Mouse (Mus musculus): ENCODE data around the gene Rbfox1. TPM values are rescaled to one million over a fixed set of nuclear protein-coding genes. Genes with fewer than 3 reads are reported as not detected.

Gene Rbfox1
- polyA plus RNA-seq, 1 experiment from 2014 or later = 2.2 TPM

GRCm38 (mm10) chr16:5898330-5898729 is 13.2 kb downstream of the Rbfox1 start:
- Histone ChIP-seq H3K27me3 (replicated peaks) (no peaks in the 10 kb centered on the region), H3K9ac (no peak overlapping the region), H3K4me3 (no peak overlapping the region), H3K4me1 (replicated peaks) (no peaks in the 10 kb centered on the region), H3K4me2 (no peak overlapping the region), H3K27ac (ENCODE audit: poor library complexity, severe bottlenecking) (no peak overlapping the region), H3K36me3 (no peaks in the 10 kb centered on the region), H3K9me3 (replicated peaks) (no peaks in the 10 kb centered on the region)
- ATAC-seq (ENCODE audit: insufficient number of reproducible peaks, low FRiP score) = no peak
- WGBS = 56% methylated on average over 2 of the region's 2 CpGs

- no peak for ATAC-seq (ENCODE audit: insufficient number of reproducible peaks, low FRiP score)
- H3K4me1 ChIP-seq (replicated peaks) = peaks cover 4% of the 10 kb centered on the region; the same call in 1 of the 2 replicates
- H3K27me3 ChIP-seq (replicated peaks) = no peaks in the 10 kb centered on the region
- H3K27ac ChIP-seq (ENCODE audit: poor library complexity, severe bottlenecking) = no peak overlapping the region
- 64% methylated on average over 5 of the region's 5 CpGs for WGBS
- H3K4me3 ChIP-seq = no peak overlapping the region
- no peak overlapping the region for H3K9ac ChIP-seq
- H3K4me2 ChIP-seq = no peak overlapping the region
- no peaks in the 10 kb centered on the region for H3K9me3 ChIP-seq (replicated peaks)
- no peaks in the 10 kb centered on the region for H3K36me3 ChIP-seq
These were observed 25.6 kb downstream of the Rbfox1 start for GRCm38 (mm10) chr16:5910742-5911141.

GRCm38 (mm10) chr16:5911880-5912327 is 26.7 kb downstream of the Rbfox1 start:
- 7% methylated on average over 2 of the region's 2 CpGs for whole genome bisulfite sequencing
- Histone ChIP-seq H3K27ac (ENCODE audit: poor library complexity, severe bottlenecking) (peak overlapping the region; percentile 58), H3K4me3 (no peak overlapping the region), H3K9me3 (replicated peaks) (no peaks in the 10 kb centered on the region), H3K9ac (no peak overlapping the region), H3K4me1 (replicated peaks) (peaks cover 4% of the 10 kb centered on the region; the same call in 1 of the 2 replicates), H3K4me2 (no peak overlapping the region), H3K36me3 (no peaks in the 10 kb centered on the region), H3K27me3 (replicated peaks) (no peaks in the 10 kb centered on the region)
- peak; percentile 72 for ATAC-seq (ENCODE audit: insufficient number of reproducible peaks, low FRiP score)

- no peaks in the 10 kb centered on the region for H3K9me3 ChIP-seq (replicated peaks)
- H3K27ac ChIP-seq (ENCODE audit: poor library complexity, severe bottlenecking) = no peak overlapping the region
- H3K36me3 ChIP-seq = no peaks in the 10 kb centered on the region
- H3K9ac ChIP-seq = no peak overlapping the region
- no peak overlapping the region for H3K4me3 ChIP-seq
- ATAC-seq (ENCODE audit: insufficient number of reproducible peaks, low FRiP score) = no peak
- no peak overlapping the region for H3K4me2 ChIP-seq
- no peaks in the 10 kb centered on the region for H3K27me3 ChIP-seq (replicated peaks)
- H3K4me1 ChIP-seq (replicated peaks) = no peaks in the 10 kb centered on the region
These were observed 32.8 kb downstream of the Rbfox1 start for GRCm38 (mm10) chr16:5917937-5918336.

DNA sequence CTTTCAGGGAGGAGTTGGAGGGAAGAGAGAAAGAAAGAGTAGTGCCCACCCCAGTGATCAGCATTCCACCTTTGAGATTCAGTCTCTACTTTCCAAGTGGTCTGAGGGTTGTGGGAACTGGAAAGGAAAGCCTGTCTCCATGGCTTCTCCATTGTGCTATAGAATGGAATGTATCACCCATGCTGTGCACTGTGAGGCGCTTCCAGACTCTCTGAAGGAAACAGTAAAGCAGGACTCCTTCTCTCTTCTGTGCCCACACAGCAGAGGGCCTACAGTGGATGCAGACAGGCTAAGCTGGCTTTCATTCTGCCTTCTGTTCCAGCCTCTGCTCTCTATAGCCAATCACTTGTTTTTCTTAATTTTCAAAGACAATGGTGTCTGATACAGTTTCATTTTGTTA is 41.8 kb downstream of the Rbfox1 start:
- no peak for ATAC-seq (ENCODE audit: insufficient number of reproducible peaks, low FRiP score)
- H3K4me2 ChIP-seq = no peak overlapping the region
- 32% methylated on average over 1 of the region's 1 CpGs for WGBS
- H3K27me3 ChIP-seq (replicated peaks) = no peaks in the 10 kb centered on the region
- no peaks in the 10 kb centered on the region for H3K4me1 ChIP-seq (replicated peaks)
- no peak overlapping the region for H3K9ac ChIP-seq
- H3K27ac ChIP-seq (ENCODE audit: poor library complexity, severe bottlenecking) = no peak overlapping the region
- no peaks in the 10 kb centered on the region for H3K36me3 ChIP-seq
- no peak overlapping the region for H3K4me3 ChIP-seq
- H3K9me3 ChIP-seq (replicated peaks) = no peaks in the 10 kb centered on the region

- Histone ChIP-seq H3K9me3 (replicated peaks) (no peaks in the 10 kb centered on the region), H3K36me3 (no peaks in the 10 kb centered on the region), H3K27me3 (replicated peaks) (no peaks in the 10 kb centered on the region), H3K4me3 (no peak overlapping the region), H3K4me1 (replicated peaks) (no peaks in the 10 kb centered on the region), H3K9ac (no peak overlapping the region), H3K27ac (ENCODE audit: poor library complexity, severe bottlenecking) (no peak overlapping the region), H3K4me2 (no peak overlapping the region)
- WGBS = 20% methylated on average over 7 of the region's 7 CpGs
- ATAC-seq (ENCODE audit: insufficient number of reproducible peaks, low FRiP score) = peak; percentile 45; the same call in 1 of the 2 replicates
These were observed 46.5 kb downstream of the Rbfox1 start for GRCm38 (mm10) chr16:5931680-5932079.

DNA sequence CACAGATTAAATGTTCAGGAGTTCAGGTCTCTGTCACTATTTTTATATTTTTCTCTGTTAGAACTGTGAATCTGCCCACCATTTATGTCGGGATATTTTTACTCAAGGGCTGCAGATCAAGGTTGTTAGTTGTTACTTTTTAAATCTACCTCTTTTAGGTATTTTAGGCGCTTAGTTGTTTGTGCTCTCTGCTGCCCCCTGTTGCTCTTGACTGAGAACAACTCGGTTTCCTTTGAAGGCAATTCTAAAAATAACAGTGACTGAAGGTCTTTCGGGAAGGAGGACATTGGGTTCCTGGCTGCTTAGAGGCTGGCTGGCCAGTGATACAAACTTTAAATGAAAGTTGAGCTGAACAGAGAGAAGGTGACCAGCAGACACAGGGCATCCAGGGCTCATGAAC is 54.9 kb downstream of the Rbfox1 start:
- Histone ChIP-seq H3K4me1 (replicated peaks) (no peaks in the 10 kb centered on the region), H3K36me3 (no peaks in the 10 kb centered on the region), H3K9me3 (replicated peaks) (no peaks in the 10 kb centered on the region), H3K9ac (no peak overlapping the region), H3K27ac (ENCODE audit: poor library complexity, severe bottlenecking) (no peak overlapping the region), H3K4me2 (no peak overlapping the region), H3K27me3 (replicated peaks) (no peaks in the 10 kb centered on the region), H3K4me3 (no peak overlapping the region)
- ATAC-seq (ENCODE audit: insufficient number of reproducible peaks, low FRiP score) = no peak
- 43% methylated on average over 4 of the region's 4 CpGs for WGBS

- no peak overlapping the region for H3K27ac ChIP-seq (ENCODE audit: poor library complexity, severe bottlenecking)
- H3K4me1 ChIP-seq (replicated peaks) = no peaks in the 10 kb centered on the region
- no peak overlapping the region for H3K4me3 ChIP-seq
- no peaks in the 10 kb centered on the region for H3K27me3 ChIP-seq (replicated peaks)
- no peaks in the 10 kb centered on the region for H3K9me3 ChIP-seq (replicated peaks)
- no peaks in the 10 kb centered on the region for H3K36me3 ChIP-seq
- no peak overlapping the region for H3K4me2 ChIP-seq
- no peak overlapping the region for H3K9ac ChIP-seq
- ATAC-seq (ENCODE audit: insufficient number of reproducible peaks, low FRiP score) = no peak
- WGBS = 70% methylated on average over 1 of the region's 1 CpGs
These were observed 60.5 kb downstream of the Rbfox1 start for GRCm38 (mm10) chr16:5945682-5946081.

DNA sequence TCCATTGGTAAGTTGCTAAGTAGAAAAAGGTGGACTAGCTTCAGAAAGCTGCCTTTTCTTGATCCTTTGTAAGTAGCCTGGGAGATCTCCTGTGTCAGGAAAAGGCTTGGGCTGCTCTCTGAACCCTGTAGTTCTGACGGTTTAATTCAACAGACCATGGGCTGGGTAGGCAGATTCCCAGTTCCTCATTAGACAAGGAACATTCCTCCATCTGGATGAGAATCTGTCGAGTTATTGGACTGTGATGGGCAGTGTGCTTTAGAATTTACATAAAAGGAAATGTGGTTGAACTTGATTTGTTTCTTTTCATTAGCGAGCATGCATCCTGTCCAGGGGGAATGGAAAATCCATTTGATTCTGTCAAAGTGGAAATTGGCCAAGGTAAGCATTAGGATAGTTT is 68.0 kb downstream of the Rbfox1 start:
- 62% methylated on average over 3 of the region's 3 CpGs for WGBS
- no peak for ATAC-seq (ENCODE audit: insufficient number of reproducible peaks, low FRiP score)

DNA sequence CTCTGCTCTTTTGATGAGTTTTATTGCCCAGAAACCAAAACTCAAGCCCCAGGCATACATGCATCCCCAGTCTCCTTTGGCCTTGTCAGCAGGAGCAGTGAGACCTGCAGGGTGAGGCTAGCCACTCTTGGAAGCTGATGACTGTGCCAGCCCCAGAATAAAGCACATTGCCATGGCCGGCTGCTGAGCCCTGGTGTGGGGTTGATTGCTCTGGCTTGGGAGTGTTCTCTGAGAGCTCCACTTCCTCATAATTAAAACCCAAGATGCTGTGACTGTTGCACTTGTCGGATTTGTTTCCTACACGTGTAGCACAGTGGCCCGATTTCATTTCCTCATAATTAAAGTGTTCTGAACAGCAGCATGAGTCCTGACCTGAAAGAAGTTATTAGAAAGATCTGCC is 72.3 kb downstream of the Rbfox1 start:
- H3K36me3 ChIP-seq = no peaks in the 10 kb centered on the region
- no peaks in the 10 kb centered on the region for H3K9me3 ChIP-seq (replicated peaks)
- H3K27me3 ChIP-seq (replicated peaks) = no peaks in the 10 kb centered on the region
- ATAC-seq (ENCODE audit: insufficient number of reproducible peaks, low FRiP score) = no peak
- no peak overlapping the region for H3K9ac ChIP-seq
- H3K27ac ChIP-seq (ENCODE audit: poor library complexity, severe bottlenecking) = no peak overlapping the region
- H3K4me3 ChIP-seq = no peak overlapping the region
- H3K4me2 ChIP-seq = no peak overlapping the region
- no peaks in the 10 kb centered on the region for H3K4me1 ChIP-seq (replicated peaks)
- 77% methylated on average over 4 of the region's 4 CpGs for WGBS

More for the DNA sequence above, 68.0 kb downstream of the Rbfox1 start:
- no peak overlapping the region for H3K27ac ChIP-seq (ENCODE audit: poor library complexity, severe bottlenecking)
- H3K4me3 ChIP-seq = no peak overlapping the region
- H3K4me1 ChIP-seq (replicated peaks) = no peaks in the 10 kb centered on the region
- no peaks in the 10 kb centered on the region for H3K27me3 ChIP-seq (replicated peaks)
- H3K9me3 ChIP-seq (replicated peaks) = no peaks in the 10 kb centered on the region
- no peak overlapping the region for H3K9ac ChIP-seq
- no peak overlapping the region for H3K4me2 ChIP-seq
- H3K36me3 ChIP-seq = no peaks in the 10 kb centered on the region

- no peak for ATAC-seq (ENCODE audit: insufficient number of reproducible peaks, low FRiP score)
- no peak overlapping the region for H3K4me2 ChIP-seq
- no peak overlapping the region for H3K4me3 ChIP-seq
- 66% methylated on average over 3 of the region's 3 CpGs for WGBS
- no peak overlapping the region for H3K9ac ChIP-seq
- H3K9me3 ChIP-seq (replicated peaks) = no peaks in the 10 kb centered on the region
- H3K36me3 ChIP-seq = no peaks in the 10 kb centered on the region
- H3K4me1 ChIP-seq (replicated peaks) = no peaks in the 10 kb centered on the region
- H3K27me3 ChIP-seq (replicated peaks) = no peaks in the 10 kb centered on the region
- H3K27ac ChIP-seq (ENCODE audit: poor library complexity, severe bottlenecking) = no peak overlapping the region
These were observed 76.6 kb downstream of the Rbfox1 start for GRCm38 (mm10) chr16:5961786-5962185.

- Histone ChIP-seq H3K4me3 (no peak overlapping the region), H3K9me3 (replicated peaks) (no peaks in the 10 kb centered on the region), H3K36me3 (no peaks in the 10 kb centered on the region), H3K9ac (no peak overlapping the region), H3K27ac (ENCODE audit: poor library complexity, severe bottlenecking) (no peak overlapping the region), H3K27me3 (replicated peaks) (no peaks in the 10 kb centered on the region), H3K4me1 (replicated peaks) (no peaks in the 10 kb centered on the region), H3K4me2 (no peak overlapping the region)
- no peak for ATAC-seq (ENCODE audit: insufficient number of reproducible peaks, low FRiP score)
- WGBS = 49% methylated on average over 2 of the region's 2 CpGs
These were observed 89.0 kb downstream of the Rbfox1 start for GRCm38 (mm10) chr16:5974172-5974571.
